Mouse (Mus musculus) liver, adult 2 months (tissue): ENCODE results near the gene Tmco1. TPM values are rescaled to one million over a fixed set of nuclear protein-coding genes. Genes with fewer than 3 reads are reported as not detected.

Source experiments
- DNase-seq: peaks from one replicate; pipeline ENCODE4 v3.0.0-alpha.2; 2011; ENCODE audit warnings: low read depth, low spot score; ENCODE audit errors: extremely low read depth
- H3K27ac ChIP-seq: fragments of 200-500 bp; replicated peaks from 2 replicates; pipeline ENCODE4 v1.5.1; 2012; ENCODE audit warnings: low read depth, mild to moderate bottlenecking, control low read depth, inconsistent platforms, low read length; ENCODE audit not compliant: insufficient read depth
- H3K27me3 ChIP-seq: fragments of 200-500 bp; 2 replicates; pipeline ENCODE4 v1.6.1; 2012; ENCODE audit warnings: mild to moderate bottlenecking, moderate library complexity, low read length, inconsistent platforms; ENCODE audit not compliant: control insufficient read depth, insufficient read depth
- H3K36me3 ChIP-seq: fragments of 200-500 bp; 2 replicates; pipeline ENCODE4 v1.6.1; 2012; ENCODE audit warnings: low read length, inconsistent platforms; ENCODE audit not compliant: control insufficient read depth, insufficient read depth
- H3K4me1 ChIP-seq: fragments of 200-500 bp; 2 replicates; pipeline ENCODE4 v1.6.1; 2011; ENCODE audit warnings: low read length; ENCODE audit not compliant: control insufficient read depth, insufficient read depth
- H3K4me3 ChIP-seq: fragments of 200-500 bp; 2 replicates; pipeline ENCODE4 v1.5.1; 2011; ENCODE audit warnings: low read depth, mild to moderate bottlenecking, control low read depth, low read length, moderate library complexity; ENCODE audit not compliant: insufficient read depth
- H3K79me2 ChIP-seq: fragments of 200-500 bp; 2 replicates; pipeline ENCODE4 v1.6.1; 2012; ENCODE audit warnings: inconsistent platforms, mild to moderate bottlenecking, low read length, moderate library complexity; ENCODE audit not compliant: control insufficient read depth, insufficient read depth
- H3K9ac ChIP-seq: fragments of 200-500 bp; 2 replicates; pipeline ENCODE4 v1.6.1; 2012; ENCODE audit warnings: low read depth, mild to moderate bottlenecking, control low read depth, inconsistent platforms, low read length
- CTCF ChIP-seq: fragments of 200-500 bp; IDR thresholded peaks from 2 replicates; pipeline ENCODE4 v1.5.1; 2011; ENCODE audit warnings: low read depth, low read length, control low read depth
- POLR2A ChIP-seq: fragments of 200-500 bp; IDR thresholded peaks from 2 replicates; pipeline ENCODE4 v1.6.1; 2011; ENCODE audit warnings: low read length, control low read depth; ENCODE audit not compliant: insufficient read depth; ENCODE audit errors: extremely low read depth
- WGBS: fragments of 180-500 bp; shearing (Covaris S2); methylation state at CpG from one replicate; pipeline ENCODE4 v1.1.7; 2018; 5-methylcytosine and 5-hydroxymethylcytosine counted together
- polyA plus RNA-seq: library from polyadenylated mRNA; depleted of rRNA; stranded (reverse); fragments of >200 nt; gene quantifications from 2 replicates; pipeline ENCODE4 v1.2.3, GENCODE M21; 2012
- total RNA-seq: library from RNA; depleted of rRNA; stranded (reverse); fragments of >200 nt; gene quantifications from 2 replicates; pipeline ENCODE4 v1.2.3, GENCODE M21; 2014

The Tmco1 gene
- total and polyA plus RNA-seq, 2 experiments = 71.5 to 162 TPM

GRCm38 (mm10) chr1:167268360-167269063 lies 39.7 kb upstream of the Tmco1 start:
- 91% methylated on average over 9 of the region's 9 CpGs for WGBS

GRCm38 (mm10) chr1:167269350-167269811 lies 38.8 kb upstream of the Tmco1 start:
- Histone ChIP-seq H3K9ac (no peak overlapping the region), H3K36me3 (no peaks in the 10 kb centered on the region), H3K79me2 (0 out of 2 replicates have a peak, but pooled peaks cover 6% of the 10 kb centered on the region), H3K27me3 (no peaks in the 10 kb centered on the region), H3K4me3 (no peak overlapping the region), H3K4me1 (peaks cover 17% of the 10 kb centered on the region), H3K27ac (no peak overlapping the region)
- WGBS = 41% methylated on average over 13 of the region's 14 CpGs
- no peak for TF ChIP-seq CTCF
- no peak for TF ChIP-seq POLR2A
- DNase-seq = no peak

More at GRCm38 (mm10) chr1:167268360-167269063, 39.7 kb upstream of the Tmco1 start:
- H3K4me3 ChIP-seq = no peak overlapping the region
- no peak for DNase-seq
- H3K79me2 ChIP-seq = 0 out of 2 replicates have a peak, but pooled peaks cover 6% of the 10 kb centered on the region
- H3K27me3 ChIP-seq = no peaks in the 10 kb centered on the region
- H3K36me3 ChIP-seq = no peaks in the 10 kb centered on the region
- H3K4me1 ChIP-seq = peaks cover 18% of the 10 kb centered on the region
- H3K27ac ChIP-seq = no peak overlapping the region
- H3K9ac ChIP-seq = no peak overlapping the region
- no peak for TF ChIP-seq CTCF
- TF ChIP-seq POLR2A = no peak

- TF ChIP-seq POLR2A (no peak), CTCF (no peak)
- H3K9ac ChIP-seq = no peak overlapping the region
- H3K36me3 ChIP-seq = no peaks in the 10 kb centered on the region
- DNase-seq = peak; percentile 55
- peaks cover 17% of the 10 kb centered on the region for H3K4me1 ChIP-seq
- no peak overlapping the region for H3K27ac ChIP-seq
- no peak overlapping the region for H3K4me3 ChIP-seq
- 10% methylated on average over 6 of the region's 6 CpGs for WGBS
- H3K27me3 ChIP-seq = no peaks in the 10 kb centered on the region
- peaks cover 6% of the 10 kb centered on the region; the same call in 1 of the 2 replicates for H3K79me2 ChIP-seq
Observed at GRCm38 (mm10) chr1:167269856-167270270, 38.3 kb upstream of the Tmco1 start.

- H3K9ac ChIP-seq = no peak overlapping the region
- 39% methylated on average over 19 of the region's 19 CpGs for WGBS
- DNase-seq = no peak
- no peak overlapping the region for H3K27ac ChIP-seq
- H3K79me2 ChIP-seq = peaks cover 6% of the 10 kb centered on the region; the same call in 1 of the 2 replicates
- H3K4me1 ChIP-seq = peaks cover 17% of the 10 kb centered on the region
- H3K36me3 ChIP-seq = no peaks in the 10 kb centered on the region
- H3K4me3 ChIP-seq = no peak overlapping the region
- H3K27me3 ChIP-seq = no peaks in the 10 kb centered on the region
- TF ChIP-seq POLR2A (no peak), CTCF (no peak)
Observed at GRCm38 (mm10) chr1:167270342-167271111, 37.7 kb upstream of the Tmco1 start.

- Histone ChIP-seq H3K9ac (no peak overlapping the region), H3K4me1 (peaks cover 17% of the 10 kb centered on the region), H3K27me3 (no peaks in the 10 kb centered on the region), H3K79me2 (peaks cover 6% of the 10 kb centered on the region; the same call in 1 of the 2 replicates), H3K4me3 (no peak overlapping the region), H3K27ac (0 out of 2 replicates have a peak overlapping the region, but pooled peaks have one; percentile 7), H3K36me3 (no peaks in the 10 kb centered on the region)
- TF ChIP-seq POLR2A = no peak
- TF ChIP-seq CTCF = no peak
- peak; percentile 37 for DNase-seq
- WGBS = 29% methylated on average over 4 of the region's 4 CpGs
Observed at GRCm38 (mm10) chr1:167271304-167271703, 36.9 kb upstream of the Tmco1 start.
